Mouse (Mus musculus): ENCODE measurements around the gene Rack1. TPM values are rescaled to one million over a fixed set of nuclear protein-coding genes. Genes with fewer than 3 reads are reported as not detected.
"Not testable (repeated sequence)": the region's sequence is repeated elsewhere in the genome, so short reads cannot be mapped to it uniquely, and the experiment has no call there.

Gene Rack1
- polyA plus RNA-seq (2017; shearing (Covaris generic)) = 1,000 to 10,000 TPM; 1,099 to 1,661 TPM

DNA sequence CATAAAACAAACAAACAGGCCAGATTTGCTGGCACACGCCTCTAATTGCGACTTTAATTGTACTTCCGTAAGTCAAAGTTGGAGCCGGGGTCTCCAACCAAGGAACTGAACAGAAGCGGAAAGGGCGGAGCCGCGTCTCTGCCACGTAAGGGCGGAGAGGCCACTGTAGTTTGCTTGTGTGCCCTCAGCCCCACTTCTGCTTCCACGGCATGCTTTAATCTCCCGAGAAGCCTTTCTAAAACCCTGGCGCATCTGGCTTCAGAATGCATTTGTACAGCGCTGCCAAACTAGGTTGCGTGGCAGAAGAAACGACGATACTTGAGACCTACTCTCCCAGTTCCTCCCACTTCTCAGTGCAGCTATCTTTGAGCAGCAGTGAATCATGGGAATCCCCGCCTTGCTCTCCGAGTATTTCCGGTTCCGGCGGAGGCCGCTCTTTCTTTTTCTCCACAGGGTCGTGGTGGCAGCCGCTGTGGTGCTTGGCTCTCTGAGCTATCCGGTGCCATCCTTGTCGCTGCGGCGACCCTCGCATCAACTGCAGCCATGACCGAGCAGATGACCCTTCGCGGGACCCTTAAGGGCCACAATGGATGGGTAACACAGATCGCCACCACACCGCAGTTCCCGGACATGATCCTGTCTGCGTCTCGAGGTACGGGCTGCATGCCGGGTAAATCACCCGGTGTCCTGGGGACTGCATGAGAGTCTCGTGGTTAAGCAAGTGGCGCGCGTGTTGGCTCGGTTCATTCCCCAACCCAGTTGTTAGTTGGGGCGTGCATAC is at the start of gene Rack1:
Rack1 (plus strand) TSS at position 412 of the 781 bp plus-strand sequence.
- ATAC-seq = peak; percentile 93

DNA sequence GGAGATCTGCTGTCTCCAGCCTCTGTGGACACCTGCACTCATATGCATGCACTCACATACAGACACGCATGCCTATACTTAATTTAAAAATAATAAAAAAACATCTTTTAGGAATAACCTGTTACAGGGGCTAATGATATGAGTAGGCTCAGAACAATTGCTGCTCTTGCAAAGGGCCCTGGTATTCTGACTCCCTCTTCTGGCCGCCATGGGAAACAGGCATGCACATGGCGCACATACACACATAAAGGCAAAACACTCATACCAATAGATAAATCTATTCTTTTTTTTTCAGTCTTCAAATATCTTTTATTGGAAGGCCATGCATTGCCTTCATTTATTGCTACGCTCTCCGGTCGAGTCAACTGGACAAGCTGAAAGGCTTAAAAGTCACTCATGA is 49.7 kb upstream of the Rack1 start:
- ATAC-seq = no peak

DNA sequence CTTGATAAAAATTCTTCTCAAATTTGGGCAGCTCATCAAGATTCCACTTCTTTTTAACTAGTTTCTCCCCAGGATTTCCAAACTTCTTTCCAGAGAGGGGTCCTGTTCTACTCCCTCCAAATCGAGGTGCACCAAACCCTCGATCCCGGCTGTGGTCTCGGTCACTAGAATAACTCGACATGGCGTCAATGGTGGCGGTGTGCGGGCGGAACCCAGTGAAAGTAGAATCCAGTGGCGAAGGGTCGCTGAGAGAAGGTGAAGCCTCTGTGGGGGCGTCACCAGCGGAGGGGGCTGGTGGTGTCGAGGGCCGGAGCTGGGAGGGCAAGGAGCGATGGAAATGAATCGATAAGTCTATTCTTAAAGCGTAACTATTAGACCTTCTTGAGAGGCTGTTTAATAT is 46.6 kb upstream of the Rack1 start:
- not testable (repeated sequence) for ATAC-seq

DNA sequence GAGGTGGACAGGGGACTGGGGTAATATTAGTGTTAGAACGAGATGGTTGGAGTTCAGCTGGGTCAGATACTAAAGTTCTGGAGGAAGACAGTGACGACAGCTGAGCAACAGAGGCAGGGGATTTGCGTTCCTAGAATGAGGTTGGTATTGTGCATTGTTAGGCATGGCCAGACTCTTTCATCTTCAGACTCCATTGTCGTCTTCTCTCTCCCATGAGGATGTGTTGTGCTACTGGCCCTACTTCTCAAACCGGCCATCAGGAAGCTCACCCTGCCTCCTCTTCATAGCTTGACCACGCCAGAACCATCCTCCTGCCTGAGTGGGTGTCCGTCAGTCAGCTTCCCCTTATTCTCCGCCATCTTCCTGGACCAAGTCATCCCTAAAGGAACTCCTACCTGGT is 41.1 kb upstream of the Rack1 start:
- no peak for ATAC-seq

DNA sequence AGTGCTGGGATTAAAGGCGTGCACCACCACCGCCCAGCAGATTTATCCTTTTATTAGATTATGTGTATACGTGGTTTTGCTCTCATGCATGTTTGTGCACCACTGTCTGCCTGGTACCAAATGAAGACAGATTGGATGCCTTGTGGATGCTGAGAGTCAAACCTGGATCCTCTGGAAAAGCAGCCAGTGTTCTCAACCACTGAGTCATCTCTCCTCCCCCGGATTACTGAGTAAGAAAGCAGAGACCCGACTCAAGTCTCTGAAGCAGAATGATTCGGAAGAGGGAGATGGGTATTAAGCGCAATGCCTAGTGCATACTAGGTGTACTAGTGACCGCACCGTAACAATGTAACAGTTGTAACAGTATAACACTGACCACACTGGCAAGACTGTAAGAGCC is 36.0 kb upstream of the Rack1 start:
- no peak for ATAC-seq

DNA sequence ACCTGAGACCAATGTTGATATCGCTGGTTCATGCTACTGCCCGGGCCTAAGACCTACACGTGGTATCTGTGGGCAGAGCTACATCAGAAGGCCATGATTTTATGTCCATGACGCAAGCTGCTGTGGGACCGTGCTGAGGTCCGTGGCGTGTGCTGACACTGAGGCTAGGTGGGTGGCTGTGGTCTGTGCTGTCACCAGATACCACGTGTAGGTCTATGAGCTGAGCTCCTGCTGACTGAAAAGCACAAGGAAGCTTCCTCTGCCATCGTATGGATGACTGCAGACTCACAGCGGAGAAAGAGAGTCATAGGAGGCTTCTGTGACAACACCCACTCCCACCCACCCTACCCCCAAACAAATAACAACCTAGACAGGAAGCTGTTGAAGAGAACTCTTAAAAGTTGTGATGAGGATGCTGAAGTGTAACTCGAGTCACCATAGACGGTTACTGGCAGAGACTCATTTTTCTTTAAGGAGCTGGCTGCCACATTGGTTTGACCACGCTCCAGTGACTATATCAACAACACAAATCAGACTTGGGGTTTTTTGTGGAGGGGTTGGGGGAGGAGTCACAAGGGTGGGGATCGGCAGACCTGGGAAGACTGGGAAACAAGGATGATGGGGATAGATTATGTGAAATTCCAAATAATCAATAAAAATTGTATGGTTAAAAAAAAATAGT is 32.8 kb upstream of the Rack1 start:
- no peak for ATAC-seq

DNA sequence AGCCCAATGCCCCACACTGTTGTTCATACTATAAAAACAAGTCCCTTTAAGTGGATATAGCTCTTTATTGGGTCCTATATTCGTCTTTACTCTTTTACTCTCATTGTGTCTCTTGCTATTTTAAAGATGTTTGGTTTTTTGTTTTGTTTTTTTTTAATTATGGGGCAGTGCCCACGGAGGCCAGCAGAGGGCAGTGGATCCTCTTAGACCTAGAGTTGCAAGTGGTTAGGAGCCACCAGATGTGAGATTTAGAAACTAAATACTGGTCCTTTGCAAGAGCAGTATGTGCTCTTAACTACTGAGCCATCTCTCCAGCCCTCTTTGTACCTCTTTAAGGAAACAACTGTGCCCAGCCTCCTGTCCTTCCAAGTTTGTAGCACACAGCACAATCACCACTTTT is 28.4 kb upstream of the Rack1 start:
- ATAC-seq = peak; percentile 74

DNA sequence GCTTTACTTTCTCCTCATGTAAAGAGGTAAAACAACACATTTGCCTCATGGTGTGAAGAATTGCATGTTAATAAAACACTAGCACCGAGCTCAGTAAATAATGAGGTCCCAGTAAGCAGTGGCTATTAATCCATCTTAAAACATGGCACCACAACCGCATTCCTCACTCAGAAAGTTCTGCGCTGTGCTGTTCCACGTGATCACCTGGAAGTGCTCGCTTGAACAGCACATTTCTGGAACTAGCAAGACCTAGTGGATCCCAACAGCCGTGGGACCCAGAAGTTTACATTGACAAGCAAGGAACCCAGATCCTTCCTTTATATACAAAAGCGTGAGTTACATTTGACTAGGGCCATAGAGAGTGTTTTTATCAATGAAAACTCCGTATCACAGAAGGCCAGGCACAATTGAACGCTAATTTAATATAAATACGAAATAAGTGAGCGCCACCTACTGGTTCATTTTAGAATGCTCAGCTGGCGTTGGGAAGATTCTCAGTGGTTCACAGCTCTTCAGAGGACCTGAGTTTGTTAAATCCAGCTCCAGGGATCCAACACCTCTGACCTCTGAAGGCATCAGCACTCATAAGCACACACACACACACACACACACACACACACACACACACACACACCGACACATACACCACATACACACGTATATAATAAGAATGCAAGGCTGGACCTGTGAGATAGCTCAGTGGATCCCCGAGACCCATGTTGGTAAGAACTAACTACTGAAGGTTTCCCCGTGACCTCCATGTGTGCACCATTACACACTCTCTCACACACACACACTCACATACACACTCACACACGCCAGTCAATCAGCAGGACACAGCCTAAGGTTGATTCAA is 25.5 kb upstream of the Rack1 start:
- peak; percentile 64 for ATAC-seq

DNA sequence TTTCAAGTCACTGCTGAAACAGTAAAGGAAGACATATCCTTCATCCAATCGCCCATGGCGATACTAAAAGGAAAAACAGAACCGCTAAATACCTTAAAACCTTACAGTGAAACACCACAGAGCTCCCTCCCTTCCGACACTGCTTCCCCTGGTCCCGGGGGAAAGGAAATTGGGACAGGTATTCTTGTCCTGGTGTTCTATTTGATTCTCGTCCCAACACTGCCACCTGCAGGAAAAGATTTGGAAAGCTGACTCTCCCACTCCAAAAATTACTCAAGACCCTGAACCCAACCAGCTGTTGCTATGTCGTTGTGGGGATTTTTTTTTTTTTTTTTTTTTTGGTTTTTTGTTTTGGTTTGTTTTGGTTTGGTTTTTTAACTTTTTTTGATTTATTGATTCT is 24.6 kb upstream of the Rack1 start:
- no peak for ATAC-seq

DNA sequence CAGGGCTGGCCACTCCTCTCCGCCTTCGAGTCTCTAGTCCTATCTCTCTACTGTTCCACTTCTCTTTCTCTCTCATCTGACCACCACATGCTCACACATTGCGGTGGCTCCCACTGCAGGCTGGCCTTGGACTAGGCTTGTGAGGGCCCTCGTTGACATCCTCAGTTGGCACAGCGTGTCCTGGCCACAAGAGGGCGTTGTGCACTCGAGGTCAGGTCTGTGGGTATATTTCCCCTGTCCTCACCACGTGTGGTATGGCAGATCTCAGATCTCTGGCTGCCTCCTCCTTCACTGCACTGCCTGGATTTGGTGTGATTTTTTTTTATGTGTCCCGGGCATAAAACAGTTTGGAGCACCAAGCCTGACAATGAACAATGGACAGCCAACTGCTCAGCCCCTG is 23.5 kb upstream of the Rack1 start:
- ATAC-seq = no peak

DNA sequence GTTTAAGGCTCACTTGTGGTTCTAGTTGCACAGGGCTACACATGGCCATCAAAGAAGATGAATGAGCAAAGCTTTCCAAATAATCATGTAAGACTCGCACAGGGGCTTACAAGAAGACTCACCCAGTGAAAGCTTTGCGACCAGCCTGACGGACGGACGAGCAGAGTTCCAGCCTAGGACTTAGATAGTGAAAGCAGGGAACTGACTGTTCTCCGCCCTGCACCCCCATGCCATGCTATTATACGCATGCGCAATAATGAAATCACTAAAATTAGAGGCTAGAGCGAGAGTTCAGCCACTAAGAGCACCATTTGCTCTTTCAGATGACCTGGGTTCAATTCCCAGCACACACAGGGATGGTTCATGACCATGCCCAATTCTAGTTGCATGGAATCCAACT is 22.8 kb upstream of the Rack1 start:
- no peak for ATAC-seq

DNA sequence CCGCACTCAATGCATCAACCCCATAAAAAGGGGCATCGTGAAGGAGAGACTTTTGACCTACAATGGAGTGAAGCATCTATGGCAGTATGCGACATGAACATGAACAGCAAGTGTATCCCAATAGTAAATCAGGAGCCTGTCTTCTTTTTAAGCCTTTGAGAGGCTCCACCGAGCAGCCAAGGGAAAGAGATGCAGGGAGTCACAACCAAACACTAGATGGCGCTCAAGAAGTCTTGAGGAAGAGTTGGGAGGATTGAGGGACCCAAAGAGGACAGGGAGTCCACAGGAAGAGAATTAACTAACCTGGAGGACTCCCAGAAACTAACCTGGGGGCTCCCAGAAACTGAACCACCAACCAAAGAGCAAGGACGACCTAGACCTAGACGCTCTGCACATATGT is 20.7 kb upstream of the Rack1 start:
- peak; percentile 43 for ATAC-seq

DNA sequence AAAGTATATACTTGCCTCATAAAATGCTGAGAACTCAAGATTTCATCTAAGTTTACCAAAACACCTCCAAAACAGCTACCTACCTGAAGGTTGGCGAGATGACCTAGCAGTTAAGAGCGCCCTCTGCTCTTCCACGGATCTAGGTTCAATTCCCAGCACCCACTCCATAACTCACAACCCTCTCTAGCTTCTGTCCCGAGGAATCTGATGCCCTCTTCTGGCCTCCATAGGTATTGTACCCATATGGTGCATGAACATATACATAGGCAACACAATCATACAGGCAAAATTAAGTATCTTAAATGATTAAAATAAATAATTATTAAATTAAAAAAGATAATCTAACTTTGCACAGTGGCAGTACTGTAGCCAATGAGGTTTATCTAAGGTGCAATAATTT is 17.9 kb upstream of the Rack1 start:
- no peak for ATAC-seq

DNA sequence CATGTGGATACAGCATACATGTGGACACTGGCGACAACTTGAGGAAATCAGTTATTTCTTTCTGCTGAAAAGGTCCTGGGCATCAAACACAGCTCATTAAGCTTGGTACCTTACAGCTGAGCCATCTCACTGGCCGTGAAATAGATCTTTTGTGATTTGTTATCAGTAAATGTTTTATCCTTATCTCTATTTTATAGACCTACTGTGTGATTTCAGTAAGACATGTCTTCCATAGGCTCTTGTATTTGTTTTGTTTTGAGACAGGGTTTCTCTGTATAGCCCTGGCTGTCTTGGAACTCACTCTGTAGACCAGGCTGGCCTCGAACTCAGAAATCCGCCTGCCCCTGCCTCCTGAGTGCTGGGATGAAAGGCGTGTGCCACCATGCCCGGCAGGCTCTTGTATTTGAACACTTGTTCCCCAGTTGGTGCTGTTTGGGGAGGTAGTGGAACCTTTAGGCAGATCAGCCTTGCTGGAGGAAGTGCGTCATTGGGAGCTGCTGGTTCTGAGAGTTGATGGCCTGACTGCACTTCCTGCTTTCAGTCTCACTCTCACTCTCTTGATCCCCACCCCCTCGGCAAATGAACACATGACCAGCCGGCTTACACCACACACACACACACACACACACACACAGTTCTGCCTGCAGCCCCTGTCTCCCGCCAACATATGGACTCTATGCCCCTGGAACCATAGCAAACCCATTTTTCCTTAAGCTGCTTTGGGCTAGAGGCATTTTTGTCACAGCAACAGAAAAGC is 12.5 kb upstream of the Rack1 start:
- peak; percentile 97 for ATAC-seq

DNA sequence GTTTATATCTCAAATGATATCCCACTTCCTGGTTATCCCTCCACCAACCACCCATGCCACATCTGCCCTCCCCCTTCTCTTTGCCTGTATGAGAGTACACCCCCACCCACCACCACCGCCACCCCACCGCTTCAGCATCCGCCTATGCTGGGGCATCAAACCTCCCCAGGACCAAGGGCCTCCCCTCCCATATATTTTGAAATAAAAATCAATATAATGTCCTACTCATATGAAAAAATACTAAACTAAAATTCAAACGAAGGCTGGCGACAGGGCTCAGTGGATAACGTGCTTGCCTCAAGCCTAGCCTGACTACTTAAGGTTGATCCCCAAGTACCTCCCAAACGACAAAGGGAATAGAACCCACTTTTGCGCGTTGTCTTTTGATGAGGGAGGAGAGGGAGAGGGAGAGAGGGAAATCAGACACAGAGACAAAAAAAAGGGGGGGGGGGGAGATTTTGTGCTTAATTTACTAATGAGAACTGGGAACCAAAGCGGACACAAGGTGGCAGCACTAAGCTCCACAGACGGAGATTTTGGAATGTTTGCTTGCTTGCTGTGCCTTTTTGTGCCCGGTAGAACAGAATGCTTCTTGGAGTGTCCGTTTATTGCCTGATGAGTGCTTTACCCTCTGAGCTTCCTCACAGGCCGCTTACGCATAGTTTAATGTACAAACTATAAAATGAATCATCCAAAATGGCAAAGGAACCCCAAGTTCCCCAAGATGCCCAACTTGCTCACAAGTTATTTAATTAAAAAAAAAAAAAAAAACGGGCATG is 11.6 kb upstream of the Rack1 start:
- ATAC-seq = peak; percentile 62

DNA sequence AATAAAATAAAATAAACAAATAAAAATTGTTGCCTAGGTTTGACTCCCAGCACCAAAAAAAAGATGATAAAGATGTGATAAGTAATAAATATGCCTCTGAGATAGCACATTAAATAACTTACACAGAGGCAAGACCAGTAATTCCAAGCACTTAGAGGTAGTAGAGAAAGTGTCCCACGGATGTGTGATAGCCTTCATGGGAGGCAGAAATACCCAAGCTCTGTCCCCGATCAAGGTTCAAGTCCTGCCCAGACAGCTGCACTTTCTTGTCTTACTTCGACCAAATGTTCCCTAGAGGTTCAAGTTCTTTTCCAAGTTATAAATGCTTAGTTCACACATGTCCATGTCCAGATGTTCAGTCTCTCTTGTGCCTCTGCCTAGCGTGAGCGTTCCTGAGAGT is 10.9 kb upstream of the Rack1 start:
- ATAC-seq = no peak

DNA sequence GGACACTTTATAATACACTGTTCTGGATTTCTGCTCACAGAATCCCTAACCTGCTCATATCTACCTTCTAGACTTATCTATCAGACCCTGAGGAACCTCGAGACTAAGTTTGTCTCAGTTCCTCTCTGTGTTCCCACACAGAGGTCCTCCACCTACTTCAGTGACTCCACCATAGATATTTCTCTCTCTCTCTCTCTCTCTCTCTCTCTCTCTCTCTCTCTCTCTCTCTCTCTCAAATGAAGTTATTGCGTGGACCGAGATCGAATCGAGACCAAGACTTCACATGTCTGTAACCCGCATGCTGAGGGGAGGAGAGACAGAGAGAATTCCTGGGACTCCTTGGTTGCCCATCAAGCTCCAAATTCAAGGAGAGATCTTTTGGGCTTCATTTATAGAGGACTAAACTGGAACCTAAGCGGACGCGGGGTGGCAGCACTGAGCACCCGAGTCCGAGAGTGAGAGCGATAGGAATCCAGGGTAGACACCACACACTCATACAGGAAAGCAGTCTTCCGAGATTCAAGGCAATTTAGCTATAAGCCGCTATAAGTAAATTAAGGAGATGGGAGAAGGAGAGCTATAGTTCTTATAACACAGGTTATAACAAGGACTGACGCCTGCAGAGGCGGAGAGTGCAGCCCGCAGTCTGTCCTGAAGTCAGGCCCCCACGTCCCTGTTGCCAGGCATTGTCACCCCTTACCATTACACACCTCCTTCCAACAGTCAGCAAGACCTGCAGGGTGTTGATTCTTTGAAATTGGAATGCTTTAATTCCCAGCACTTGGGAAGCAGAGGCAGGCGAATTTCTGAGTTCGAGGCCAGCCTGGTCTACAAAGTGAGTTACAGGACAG is 9.9 kb upstream of the Rack1 start:
- peak; percentile 24 for ATAC-seq

DNA sequence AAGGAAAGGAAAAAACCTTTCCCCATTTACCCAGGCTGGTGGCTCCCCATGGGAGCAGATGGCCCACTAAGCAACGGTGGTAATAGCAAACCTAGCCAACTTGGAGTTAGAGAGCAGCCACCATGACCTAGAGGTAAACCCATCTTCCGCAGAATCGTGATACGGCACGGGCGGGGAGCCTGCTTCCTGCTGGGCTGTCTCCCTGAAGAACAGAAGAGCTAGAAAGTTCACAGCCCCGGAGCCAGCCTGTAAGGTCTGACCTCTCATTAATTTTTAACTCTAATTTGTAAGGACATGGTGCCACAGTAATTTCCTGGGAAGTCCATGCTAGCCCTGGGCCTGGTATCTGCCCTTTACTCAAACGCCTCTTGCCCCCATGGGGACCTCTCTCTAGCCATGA is 9.2 kb upstream of the Rack1 start:
- ATAC-seq = no peak

DNA sequence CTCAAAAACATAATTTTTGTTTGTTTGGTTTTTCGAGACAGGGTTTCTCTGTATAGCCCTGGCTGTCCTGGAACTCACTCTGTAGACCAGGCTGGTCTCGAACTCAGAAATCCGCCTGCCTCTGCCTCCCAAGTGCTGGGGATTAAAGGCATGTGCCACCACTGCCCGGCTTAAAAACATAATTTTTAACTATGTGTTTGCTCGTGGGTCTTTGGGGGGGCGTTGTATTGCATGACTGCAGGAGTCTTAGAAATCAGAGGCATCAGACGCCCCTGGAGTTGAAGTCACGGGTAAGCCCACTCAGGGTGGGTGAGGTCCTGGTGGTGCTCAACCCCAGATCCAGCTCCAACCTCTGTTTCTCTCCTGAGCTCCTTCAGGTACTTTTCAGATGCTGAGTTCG is 8.2 kb upstream of the Rack1 start:
- not testable (repeated sequence) for ATAC-seq

DNA sequence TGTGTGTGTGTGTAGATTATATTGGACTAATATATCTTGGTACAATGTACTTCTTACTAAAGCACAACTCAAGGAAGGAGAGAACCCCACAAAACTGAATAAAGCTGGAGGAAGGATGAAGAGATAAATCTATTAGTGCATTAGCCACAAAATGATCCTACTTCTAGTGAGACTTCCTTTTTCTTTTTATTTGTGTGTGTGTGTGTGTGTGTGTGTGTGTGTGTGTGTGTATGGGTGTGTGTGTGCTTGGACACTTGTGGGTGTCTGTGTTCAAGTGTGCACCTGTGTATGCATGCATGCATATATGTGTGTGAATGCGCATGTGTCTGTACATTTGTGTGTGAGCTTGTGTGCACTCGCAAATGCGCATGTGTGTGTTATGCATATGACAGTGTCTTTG is 6.9 kb upstream of the Rack1 start:
- no peak for ATAC-seq

DNA sequence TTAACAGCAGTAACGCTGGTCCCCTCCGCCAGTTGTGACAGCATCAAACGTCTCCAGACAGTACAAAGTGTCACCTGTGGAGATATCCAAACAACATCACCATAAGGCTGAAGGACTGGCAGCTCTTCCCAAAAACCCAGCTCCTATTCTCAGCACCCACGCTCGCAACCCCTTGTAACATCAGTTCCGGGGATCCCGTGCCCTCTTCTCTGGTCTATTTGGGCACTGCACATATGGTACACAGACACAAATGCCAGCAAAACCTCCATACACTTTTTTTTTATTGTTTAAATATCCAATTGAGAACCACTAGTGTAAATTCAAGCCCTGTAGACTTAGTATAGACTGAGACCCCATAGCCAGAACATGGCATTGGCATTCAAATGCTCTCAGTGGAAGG is 4.9 kb upstream of the Rack1 start:
- no peak for ATAC-seq

All from CD4-positive, CD25-positive, alpha-beta regulatory T cell, adult 4 months (primary cell).